Mouse (Mus musculus) forebrain, embryonic 11.5 days (tissue): ENCODE data around the gene Vps35l. TPM values are rescaled to one million over a fixed set of nuclear protein-coding genes. Genes with fewer than 3 reads are reported as not detected.
A peak's percentile ranks its signal among the peaks of the same experiment; 100 is the strongest.

Experiments used
- ATAC-seq: fragments of 200-750 bp; cut with Nextera tagmentation; replicated peaks from 2 replicates; pipeline ENCODE4 v1.8.0; 2017; ENCODE audit warnings: moderate TSS enrichment; ENCODE audit not compliant: low FRiP score
- DNase-seq: peaks from one replicate; pipeline ENCODE4 v3.0.0-alpha.2; 2017; ENCODE audit warnings: low spot score
- H3K27ac ChIP-seq: fragments of 300-500 bp; sonication (generic); 2 replicates; pipeline ENCODE4 v1.5.1; 2014; ENCODE audit warnings: low read depth, low read length
- H3K27me3 ChIP-seq: fragments of 300-500 bp; sonication (generic); 2 replicates; pipeline ENCODE4 v1.6.1; 2014; ENCODE audit warnings: mild to moderate bottlenecking, low read length, mixed read lengths; ENCODE audit not compliant: control insufficient read depth, insufficient read depth
- H3K36me3 ChIP-seq: fragments of 300-500 bp; sonication (generic); 2 replicates; pipeline ENCODE4 v1.6.1; 2014; ENCODE audit warnings: mild to moderate bottlenecking, low read length, moderate library complexity, mixed read lengths; ENCODE audit not compliant: control insufficient read depth, insufficient read depth
- H3K4me1 ChIP-seq: fragments of 300-500 bp; sonication (generic); replicated peaks from 2 replicates; pipeline ENCODE4 v1.6.1; 2014; ENCODE audit warnings: low read length, mixed read lengths; ENCODE audit not compliant: control insufficient read depth, insufficient read depth
- H3K4me2 ChIP-seq: fragments of 300-500 bp; sonication (generic); 2 replicates; pipeline ENCODE4 v1.6.1; 2014; ENCODE audit warnings: low read depth, mild to moderate bottlenecking, low read length, moderate library complexity, mixed read lengths; ENCODE audit not compliant: severe bottlenecking
- H3K4me3 ChIP-seq: fragments of 300-500 bp; sonication (generic); 2 replicates; pipeline ENCODE4 v1.5.1; 2014; ENCODE audit warnings: low read depth, low read length
- H3K9ac ChIP-seq: fragments of 300-500 bp; sonication (generic); 2 replicates; pipeline ENCODE4 v1.6.1; 2014; ENCODE audit warnings: low read length
- H3K9me3 ChIP-seq: fragments of 300-500 bp; sonication (generic); 2 replicates; pipeline ENCODE4 v1.6.1; 2016; ENCODE audit warnings: low read length, mixed read lengths; ENCODE audit not compliant: control insufficient read depth
- WGBS: fragments of 180-500 bp; shearing (Covaris S2); extraction: QIAGEN DNeasy Blood & Tissue Kit; methylation state at CpG from one replicate; pipeline ENCODE4 v1.1.7; 2014; 5-methylcytosine and 5-hydroxymethylcytosine counted together
- polyA plus RNA-seq: library from polyadenylated mRNA; unstranded; fragments of >200 nt; fragmentation: Nextera tagmentation; extraction: Ambion mirVana; gene quantifications from 2 replicates; pipeline ENCODE4 v1.2.1, GENCODE M21; 2014

Gene Vps35l
- polyA plus RNA-seq, 1 experiment from 2014 or later, result 74.9 TPM

DNA sequence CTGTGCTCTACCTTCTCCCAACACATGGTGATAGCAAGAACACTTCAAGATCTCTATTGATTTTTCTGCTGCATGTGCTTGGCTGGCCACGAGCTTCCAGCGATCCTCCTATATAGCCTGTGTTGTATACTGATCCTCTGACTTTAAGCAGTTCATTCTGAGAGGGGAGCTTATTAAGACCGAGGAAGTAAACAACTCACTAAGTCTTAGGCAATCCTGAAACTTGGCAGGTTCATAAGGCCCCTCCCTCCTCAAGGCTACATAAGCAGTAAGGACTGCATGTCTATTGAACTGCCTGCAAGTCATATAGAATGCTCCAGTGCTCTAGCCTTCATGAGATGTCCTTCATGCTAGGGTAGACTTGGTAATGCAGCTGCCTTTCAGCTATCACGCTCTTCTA is 106.3 kb downstream of the Vps35l start:
- no peaks in the 10 kb centered on the region for H3K9me3 ChIP-seq
- no peaks in the 10 kb centered on the region for H3K27me3 ChIP-seq
- no peak overlapping the region for H3K27ac ChIP-seq
- peaks cover 16% of the 10 kb centered on the region; the same call in 1 of the 2 replicates for H3K36me3 ChIP-seq
- H3K4me1 ChIP-seq, result no peaks in the 10 kb centered on the region
- ATAC-seq (no peak), DNase-seq (no peak)
- no peak overlapping the region for H3K4me2 ChIP-seq
- 92% methylated on average over 4 of the region's 4 CpGs for WGBS
- H3K9ac ChIP-seq, result no peak overlapping the region
- no peak overlapping the region for H3K4me3 ChIP-seq

- 89% methylated on average over 10 of the region's 10 CpGs for WGBS
- no peak for DNase-seq
- no peak overlapping the region for H3K9ac ChIP-seq
Observed at GRCm38 (mm10) chr7:118848796-118849195, 108.8 kb downstream of the Vps35l start.

DNA sequence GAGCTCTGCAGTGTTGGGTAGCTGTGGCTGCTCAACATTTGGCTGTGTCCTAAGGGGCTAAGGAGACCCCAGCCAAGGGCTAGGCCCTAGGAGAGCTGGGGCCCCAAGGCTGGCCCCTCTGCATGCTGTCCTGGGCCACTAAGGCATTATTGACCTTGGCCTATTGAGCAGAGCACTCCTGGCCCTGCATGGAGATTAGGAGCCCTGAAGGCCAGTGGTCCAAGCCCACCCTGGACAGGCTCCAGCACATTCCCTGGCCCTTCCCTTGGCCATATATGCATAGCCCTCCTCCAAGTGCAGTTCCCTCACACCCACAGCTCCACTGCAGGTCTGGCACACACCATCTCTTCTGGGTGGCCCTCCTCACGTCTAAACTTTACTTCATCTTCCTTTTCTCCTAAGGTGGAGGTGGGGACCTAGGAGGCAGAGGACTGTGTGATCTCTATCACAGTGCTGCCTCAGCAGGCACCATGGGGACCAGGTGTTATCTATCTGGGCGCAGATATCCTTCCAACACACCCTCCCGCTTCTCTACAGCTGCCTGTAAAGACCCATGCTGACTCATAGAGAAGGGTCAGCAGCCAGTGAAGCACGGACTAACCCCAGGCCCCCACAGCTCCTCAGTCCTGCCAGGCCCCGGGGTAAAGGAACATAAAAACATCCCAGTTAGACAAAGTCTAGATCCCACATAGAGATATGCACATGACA is 109.7 kb downstream of the Vps35l start:
- 86% methylated on average over 5 of the region's 5 CpGs for WGBS
- H3K27me3 ChIP-seq, result no peaks in the 10 kb centered on the region

More at GRCm38 (mm10) chr7:118848796-118849195, 108.8 kb downstream of the Vps35l start:
- H3K36me3 ChIP-seq, result peaks cover 21% of the 10 kb centered on the region
- no peak for ATAC-seq
- no peaks in the 10 kb centered on the region for H3K4me1 ChIP-seq
- H3K9me3 ChIP-seq, result no peaks in the 10 kb centered on the region
- H3K4me2 ChIP-seq, result no peak overlapping the region
- H3K4me3 ChIP-seq, result no peak overlapping the region
- no peak overlapping the region for H3K27ac ChIP-seq
- H3K27me3 ChIP-seq, result no peaks in the 10 kb centered on the region

DNA sequence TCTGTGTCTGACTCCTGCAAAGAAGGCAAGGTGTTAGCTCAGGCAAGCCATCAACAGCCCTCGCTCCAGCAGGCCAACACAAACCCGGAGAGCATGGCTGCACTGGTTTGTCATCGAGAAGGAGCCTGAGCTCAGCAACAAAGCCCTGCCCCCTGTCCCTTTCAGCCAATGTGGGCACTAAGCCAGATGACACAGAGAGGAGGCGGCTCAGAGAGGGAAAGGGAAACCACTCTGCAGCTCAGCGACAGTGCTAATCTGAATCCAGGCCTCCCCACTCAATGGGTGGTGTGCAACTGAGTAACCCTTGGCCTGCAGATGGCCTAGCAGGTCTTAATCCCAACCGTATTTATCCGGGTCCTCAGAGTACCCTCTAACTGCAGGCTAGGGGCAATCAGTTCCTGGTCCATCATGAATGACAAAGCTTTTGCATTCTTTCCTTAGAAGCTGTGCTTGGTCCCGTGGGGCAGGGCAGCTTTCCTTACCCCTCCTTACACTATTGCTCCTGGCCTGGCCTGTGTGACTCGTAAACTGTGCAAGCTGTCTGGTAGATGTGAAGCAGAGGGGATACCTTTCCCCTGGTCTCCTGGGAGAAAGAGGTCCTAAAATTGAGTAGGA is 110.8 kb downstream of the Vps35l start:
- H3K27me3 ChIP-seq, result no peaks in the 10 kb centered on the region
- no peak overlapping the region for H3K4me3 ChIP-seq
- whole genome bisulfite sequencing, result 88% methylated on average over 9 of the region's 9 CpGs
- H3K36me3 ChIP-seq, result peaks cover 16% of the 10 kb centered on the region
- no peak for ATAC-seq
- no peaks in the 10 kb centered on the region for H3K9me3 ChIP-seq
- no peak overlapping the region for H3K4me2 ChIP-seq
- H3K4me1 ChIP-seq, result 0 out of 2 replicates have a peak, but pooled peaks cover 6% of the 10 kb centered on the region
- no peak overlapping the region for H3K9ac ChIP-seq
- H3K27ac ChIP-seq, result no peak overlapping the region
- DNase-seq, result peak; percentile 33

More for the DNA sequence above, 109.7 kb downstream of the Vps35l start:
- no peak overlapping the region for H3K4me3 ChIP-seq
- DNase-seq (no peak), ATAC-seq (no peak)
- H3K4me1 ChIP-seq, result 0 out of 2 replicates have a peak, but pooled peaks cover 5% of the 10 kb centered on the region
- H3K4me2 ChIP-seq, result no peak overlapping the region
- no peaks in the 10 kb centered on the region for H3K9me3 ChIP-seq
- peaks cover 16% of the 10 kb centered on the region for H3K36me3 ChIP-seq
- H3K9ac ChIP-seq, result no peak overlapping the region
- no peak overlapping the region for H3K27ac ChIP-seq

DNA sequence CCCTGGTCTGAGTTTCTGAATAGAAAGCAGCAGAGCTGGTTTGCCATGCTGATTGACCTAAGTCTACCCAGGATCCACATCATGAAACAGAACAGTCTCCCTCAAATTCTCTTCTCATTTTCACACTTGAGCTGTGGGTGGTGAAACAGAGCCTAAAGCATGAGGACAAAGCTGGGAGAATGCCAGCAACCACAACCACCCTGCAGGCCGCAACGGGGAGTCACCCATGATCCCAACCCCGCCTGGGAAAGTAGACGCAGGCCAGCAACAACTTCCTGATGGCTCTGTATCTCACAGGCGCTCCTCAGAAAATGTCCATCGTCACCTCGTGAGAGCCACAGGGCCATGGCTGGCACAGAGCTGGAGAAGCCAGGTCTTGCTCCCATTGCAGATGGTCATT is 111.5 kb downstream of the Vps35l start:
- ATAC-seq, result no peak
- Histone ChIP-seq H3K27me3 (no peaks in the 10 kb centered on the region), H3K9me3 (no peaks in the 10 kb centered on the region), H3K27ac (no peak overlapping the region), H3K9ac (no peak overlapping the region), H3K4me1 (0 out of 2 replicates have a peak, but pooled peaks cover 6% of the 10 kb centered on the region), H3K36me3 (peaks cover 16% of the 10 kb centered on the region), H3K4me2 (no peak overlapping the region), H3K4me3 (no peak overlapping the region)
- 92% methylated on average over 7 of the region's 7 CpGs for WGBS
- peak; percentile 33 for DNase-seq

GRCm38 (mm10) chr7:118852611-118853010 is 112.6 kb downstream of the Vps35l start:
- no peak overlapping the region for H3K4me3 ChIP-seq
- peaks cover 12% of the 10 kb centered on the region for H3K36me3 ChIP-seq

GRCm38 (mm10) chr7:118854606-118855005 is 114.6 kb downstream of the Vps35l start:
- DNase-seq, result no peak
- H3K36me3 ChIP-seq, result peaks cover 9% of the 10 kb centered on the region

More at GRCm38 (mm10) chr7:118852611-118853010, 112.6 kb downstream of the Vps35l start:
- H3K9ac ChIP-seq, result no peak overlapping the region
- no peak for ATAC-seq
- no peaks in the 10 kb centered on the region for H3K9me3 ChIP-seq
- DNase-seq, result peak; percentile 41
- WGBS, result 91% methylated on average over 4 of the region's 4 CpGs
- no peak overlapping the region for H3K27ac ChIP-seq
- H3K4me1 ChIP-seq, result 0 out of 2 replicates have a peak, but pooled peaks cover 6% of the 10 kb centered on the region
- H3K4me2 ChIP-seq, result no peak overlapping the region
- no peaks in the 10 kb centered on the region for H3K27me3 ChIP-seq

DNA sequence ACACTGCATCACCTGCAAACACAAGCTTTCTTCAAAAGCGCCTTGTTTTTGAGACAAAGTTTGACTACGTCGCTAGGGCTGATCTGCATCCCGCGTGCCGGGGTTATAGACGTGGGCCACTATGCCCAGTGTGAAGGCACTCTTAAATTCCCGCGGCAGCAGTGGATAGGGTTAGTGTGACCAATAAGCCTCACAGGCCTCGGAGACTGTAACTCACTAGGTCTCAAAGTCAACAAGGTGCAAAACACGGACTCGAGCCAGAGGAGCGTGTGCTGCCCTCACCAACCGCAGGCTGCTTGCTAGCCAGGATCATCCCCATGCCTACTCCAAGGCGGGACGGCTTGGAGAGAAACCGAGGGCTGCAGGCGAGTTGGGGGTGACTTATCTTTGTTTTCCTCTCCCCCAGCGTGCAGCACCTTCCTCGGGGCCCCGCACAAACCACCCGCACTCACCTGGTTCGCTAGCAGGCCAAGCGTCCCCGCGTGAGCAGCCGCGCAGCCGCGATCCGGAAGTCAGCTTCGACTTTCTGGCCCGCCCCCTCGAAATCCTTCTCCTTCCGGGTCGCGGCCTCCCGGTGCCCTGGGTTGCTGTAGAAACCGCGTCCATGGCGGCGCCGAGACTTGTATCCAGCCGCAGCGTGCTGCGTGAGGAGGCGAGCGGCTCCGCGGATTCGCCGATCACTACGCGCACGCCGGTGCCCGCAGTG is 115.3 kb downstream of the Vps35l start, which contains the start of gene Iqck:
Iqck (plus strand) TSS at position 582 of the 706 bp plus-strand sequence.
- ATAC-seq (peak; percentile 94), DNase-seq (peak; percentile 95)
- no peaks in the 10 kb centered on the region for H3K27me3 ChIP-seq
- no peaks in the 10 kb centered on the region for H3K9me3 ChIP-seq
- WGBS, result under 1% methylated on average over 57 of the region's 57 CpGs
- H3K4me3 ChIP-seq, result peak within 1 kb of the TSS; percentile 82
- H3K4me1 ChIP-seq, result 0 out of 2 replicates have a peak, but pooled peaks cover 6% of the 10 kb centered on the region
- H3K36me3 ChIP-seq, result peaks cover 9% of the 10 kb centered on the region
- H3K9ac ChIP-seq, result peak within 1 kb of the TSS; percentile 75
- H3K27ac ChIP-seq, result peak within 1 kb of the TSS; percentile 46; the same call in 1 of the 2 replicates
- peak within 1 kb of the TSS; percentile 89 for H3K4me2 ChIP-seq

More at GRCm38 (mm10) chr7:118854606-118855005, 114.6 kb downstream of the Vps35l start:
- Histone ChIP-seq H3K9ac (peak overlapping the region; percentile 75), H3K4me2 (peak overlapping the region; percentile 89), H3K4me3 (peak overlapping the region; percentile 82), H3K4me1 (0 out of 2 replicates have a peak, but pooled peaks cover 6% of the 10 kb centered on the region), H3K27me3 (no peaks in the 10 kb centered on the region), H3K27ac (no peak overlapping the region), H3K9me3 (no peaks in the 10 kb centered on the region)
- no peak for ATAC-seq
- 16% methylated on average over 3 of the region's 3 CpGs for WGBS
